Mouse (Mus musculus) urinary bladder, postnatal 14 days (tissue): ENCODE results near the gene Hoxa13.

Experiments
- DNase-seq: peaks from one replicate; pipeline ENCODE4 v3.0.0; 2021; ENCODE audit warnings: low spot score

Gene Hoxa13

DNA sequence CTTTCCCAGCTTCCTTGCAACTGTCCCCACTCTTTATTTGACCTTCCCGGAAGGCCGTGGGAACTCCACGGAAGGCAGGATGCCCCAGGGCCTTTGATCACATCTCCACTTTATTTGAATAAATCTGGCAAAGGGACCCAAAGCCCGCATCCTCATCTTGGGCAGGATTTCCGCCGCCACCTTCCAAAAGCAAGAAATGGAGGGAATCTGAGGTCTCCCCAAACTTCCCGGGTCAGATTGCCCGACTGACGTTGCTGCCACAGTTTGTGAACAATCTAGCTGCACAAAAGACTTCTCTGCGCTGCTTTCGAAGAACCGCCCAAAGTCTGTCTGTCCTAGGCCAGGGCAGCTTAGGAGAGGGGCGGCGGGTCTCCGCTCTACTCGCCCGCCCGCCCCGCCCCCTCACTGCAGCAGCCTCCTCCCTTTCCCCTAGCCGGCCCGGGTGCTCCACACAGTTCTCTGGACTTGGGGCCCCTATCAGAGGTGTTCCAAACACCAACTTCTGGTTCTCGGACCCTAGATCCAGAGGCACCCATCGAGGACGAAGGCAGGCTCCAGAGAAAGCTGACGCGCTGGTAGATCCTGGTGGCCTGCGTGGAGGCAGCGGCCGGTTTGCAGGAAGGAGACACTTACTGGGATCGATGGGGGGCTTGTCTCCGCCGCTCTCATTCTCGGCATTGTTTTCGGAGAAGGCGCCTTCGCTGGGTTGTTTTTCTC, 35.6 kb downstream of the Hoxa13 start:
- no peak for DNase-seq

GRCm38 (mm10) chr6:52223939-52224760, 36.5 kb downstream of the Hoxa13 start:
- DNase-seq = no peak

- DNase-seq = no peak
These were observed 38.0 kb downstream of the Hoxa13 start for GRCm38 (mm10) chr6:52222729-52223128.

DNA sequence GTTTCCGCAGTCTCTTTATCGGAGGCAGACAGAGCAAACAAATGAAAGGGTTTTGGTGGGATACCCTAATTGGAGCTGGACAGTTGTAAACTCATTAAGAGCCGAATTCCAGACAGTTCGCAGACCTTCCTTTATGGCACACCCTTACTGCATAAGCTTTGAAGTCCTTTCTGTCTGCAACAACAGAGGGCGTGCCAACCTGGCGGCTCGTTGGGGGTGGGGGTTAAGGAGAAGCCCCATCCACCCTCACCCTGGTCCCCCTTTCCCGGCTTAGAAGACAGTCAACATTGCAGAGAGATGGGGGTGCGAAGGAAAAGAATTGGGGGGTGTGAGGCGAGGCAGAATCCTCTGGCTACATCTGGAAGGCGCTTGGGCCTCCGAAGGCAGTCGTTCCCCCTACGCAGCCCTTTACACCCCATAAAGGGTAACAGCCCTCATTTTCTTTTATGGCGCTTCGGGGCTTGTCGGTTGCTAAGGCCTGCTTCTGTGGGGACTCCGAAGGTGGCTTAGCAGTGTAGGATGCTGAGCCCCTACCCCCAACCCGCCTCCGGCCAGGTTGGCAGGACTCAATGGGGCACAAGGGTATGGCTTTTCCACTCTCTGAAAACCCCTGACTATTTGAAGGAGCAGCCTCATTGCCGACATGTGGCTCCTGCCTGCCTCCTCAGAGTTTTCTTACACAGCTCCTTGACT, 38.5 kb downstream of the Hoxa13 start:
- DNase-seq = peak; percentile 62

DNA sequence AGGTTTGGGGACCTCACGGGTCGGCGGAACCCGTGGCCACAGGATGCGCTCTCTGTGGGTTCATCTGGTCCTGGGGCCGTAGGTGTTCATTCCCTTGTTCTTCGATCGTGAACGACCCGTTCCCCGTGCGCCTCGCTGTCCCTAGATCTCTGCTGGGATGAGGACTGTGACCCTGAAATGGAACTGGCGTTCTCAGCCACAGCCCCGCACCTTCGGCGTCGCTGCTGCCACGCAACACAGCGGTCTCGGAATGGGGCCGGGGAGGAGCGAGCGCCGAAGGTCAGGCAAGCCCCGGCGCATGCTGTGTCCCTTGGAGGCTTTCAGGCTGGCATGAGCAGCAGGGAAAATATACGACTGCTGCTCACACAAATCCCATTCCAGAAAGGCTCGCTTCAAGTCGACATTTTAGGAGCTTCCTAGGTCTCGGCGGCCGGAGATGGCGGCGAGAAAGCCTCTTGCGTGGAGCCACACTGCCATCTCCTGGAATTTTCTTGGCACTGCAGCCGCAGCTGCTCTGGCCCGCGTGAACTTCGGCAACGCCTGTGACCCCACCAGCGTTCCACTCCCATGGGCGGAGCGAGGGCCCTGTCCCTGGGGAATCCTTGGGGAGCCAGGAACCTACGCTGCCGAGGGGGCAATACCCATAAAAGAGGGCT, 39.2 kb downstream of the Hoxa13 start, which contains the start of gene Hoxa7:
TSS of gene Hoxa7 (minus strand) at position 518 of the 656 bp plus-strand sequence.
- DNase-seq = peak; percentile 94

DNA sequence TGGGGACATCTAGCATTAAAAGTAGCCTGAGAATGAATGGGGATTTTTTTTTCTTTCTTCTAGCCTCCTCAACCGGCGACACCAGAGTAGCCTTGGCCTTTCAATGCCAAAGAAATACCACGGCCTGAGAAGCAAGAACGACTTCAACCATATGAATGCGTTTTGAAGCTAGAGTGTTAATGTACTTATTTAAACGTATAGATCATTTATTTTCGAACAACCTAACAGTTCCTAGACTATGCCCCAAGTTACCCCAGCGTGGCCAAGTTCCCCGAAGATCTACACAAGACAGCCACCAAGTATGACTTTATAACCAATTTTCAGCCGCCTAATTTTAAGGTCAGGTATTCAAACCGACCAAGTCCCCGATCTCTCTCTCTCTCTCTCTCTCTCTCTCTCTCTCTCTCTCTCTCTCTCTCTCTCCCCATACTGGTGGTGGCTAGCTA, 39.8 kb downstream of the Hoxa13 start:
- no peak for DNase-seq

- peak; percentile 33 for DNase-seq
These were observed 40.4 kb downstream of the Hoxa13 start for GRCm38 (mm10) chr6:52220003-52220864.

GRCm38 (mm10) chr6:52219234-52219942, 41.3 kb downstream of the Hoxa13 start:
- no peak for DNase-seq

- DNase-seq = no peak
These were observed 42.0 kb downstream of the Hoxa13 start for GRCm38 (mm10) chr6:52218643-52219215.

DNA sequence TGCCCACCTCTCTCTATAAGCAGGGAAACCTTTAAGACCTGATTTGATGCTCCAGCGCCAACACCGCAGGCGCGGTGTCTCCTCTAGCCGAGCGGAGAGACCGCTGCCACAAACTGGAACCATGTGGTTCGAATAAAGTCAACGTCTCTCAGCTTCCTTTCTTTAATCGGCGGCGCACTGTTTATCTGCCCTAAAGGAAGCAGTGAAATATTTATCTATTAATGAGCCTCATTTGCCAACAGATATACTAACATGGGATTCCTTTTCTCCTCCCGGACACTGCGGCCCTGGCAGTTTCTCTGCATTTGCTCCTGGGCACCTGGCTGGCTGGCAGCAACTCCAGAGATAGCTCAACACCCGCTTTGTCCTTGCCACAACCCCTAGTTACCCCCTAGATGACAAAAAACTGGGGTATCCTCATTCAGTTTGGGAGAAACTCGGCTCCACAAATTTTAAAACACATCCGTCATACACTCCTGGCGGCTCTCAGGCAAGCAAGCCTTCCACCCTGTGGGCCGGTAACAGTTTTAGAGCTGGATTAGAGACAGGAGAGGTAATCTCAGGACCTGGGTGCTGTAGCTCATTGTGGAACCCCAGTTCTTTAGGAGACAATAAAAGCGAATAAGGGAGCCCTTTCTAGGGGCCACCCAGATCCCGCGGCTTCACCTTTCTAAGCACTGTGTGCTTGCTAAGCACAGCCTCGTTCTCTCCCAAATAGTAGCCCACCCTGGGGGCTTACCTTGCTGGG, 42.6 kb downstream of the Hoxa13 start:
- peak; percentile 8 for DNase-seq

DNA sequence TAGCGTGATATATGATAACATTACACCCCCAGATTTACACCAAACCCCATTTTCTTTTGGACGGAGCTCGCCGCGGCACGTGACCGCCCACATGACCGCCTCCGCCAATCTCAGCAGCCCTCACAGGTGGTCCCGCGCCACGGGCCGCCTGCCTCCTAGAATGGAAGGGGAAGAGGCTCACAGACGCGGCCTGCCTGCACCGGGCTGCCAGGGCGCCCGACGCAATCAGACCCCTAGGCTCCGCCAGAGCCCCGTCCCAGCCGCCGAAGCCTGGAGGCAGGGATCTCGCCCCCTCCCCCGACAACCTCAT, 43.3 kb downstream of the Hoxa13 start:
- peak; percentile 90 for DNase-seq

GRCm38 (mm10) chr6:52216691-52217458, 43.8 kb downstream of the Hoxa13 start:
- DNase-seq = peak; percentile 47

GRCm38 (mm10) chr6:52215771-52216535, 44.7 kb downstream of the Hoxa13 start:
- no peak for DNase-seq

DNA sequence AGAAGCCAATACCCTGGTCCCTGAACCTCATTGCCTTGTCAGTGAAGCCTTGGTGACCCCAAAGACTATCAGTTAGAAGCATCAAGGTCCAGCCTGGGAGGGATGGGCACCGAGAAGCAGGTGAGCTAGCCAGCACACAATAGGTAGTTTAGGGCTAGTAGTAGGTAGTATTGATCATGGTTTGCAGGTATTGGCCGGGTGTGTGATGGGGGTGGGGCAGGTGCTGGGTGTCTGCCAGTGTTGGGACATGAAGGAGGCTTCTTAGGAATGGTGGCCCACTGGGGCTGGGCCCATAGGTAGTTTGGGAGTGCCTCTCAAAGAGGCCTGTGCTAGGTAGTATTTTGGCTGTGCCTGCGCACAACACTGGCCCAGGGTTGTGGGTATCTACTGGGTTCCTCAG, 45.6 kb downstream of the Hoxa13 start:
- no peak for DNase-seq

GRCm38 (mm10) chr6:52214271-52214670, 46.4 kb downstream of the Hoxa13 start:
- DNase-seq = no peak

DNA sequence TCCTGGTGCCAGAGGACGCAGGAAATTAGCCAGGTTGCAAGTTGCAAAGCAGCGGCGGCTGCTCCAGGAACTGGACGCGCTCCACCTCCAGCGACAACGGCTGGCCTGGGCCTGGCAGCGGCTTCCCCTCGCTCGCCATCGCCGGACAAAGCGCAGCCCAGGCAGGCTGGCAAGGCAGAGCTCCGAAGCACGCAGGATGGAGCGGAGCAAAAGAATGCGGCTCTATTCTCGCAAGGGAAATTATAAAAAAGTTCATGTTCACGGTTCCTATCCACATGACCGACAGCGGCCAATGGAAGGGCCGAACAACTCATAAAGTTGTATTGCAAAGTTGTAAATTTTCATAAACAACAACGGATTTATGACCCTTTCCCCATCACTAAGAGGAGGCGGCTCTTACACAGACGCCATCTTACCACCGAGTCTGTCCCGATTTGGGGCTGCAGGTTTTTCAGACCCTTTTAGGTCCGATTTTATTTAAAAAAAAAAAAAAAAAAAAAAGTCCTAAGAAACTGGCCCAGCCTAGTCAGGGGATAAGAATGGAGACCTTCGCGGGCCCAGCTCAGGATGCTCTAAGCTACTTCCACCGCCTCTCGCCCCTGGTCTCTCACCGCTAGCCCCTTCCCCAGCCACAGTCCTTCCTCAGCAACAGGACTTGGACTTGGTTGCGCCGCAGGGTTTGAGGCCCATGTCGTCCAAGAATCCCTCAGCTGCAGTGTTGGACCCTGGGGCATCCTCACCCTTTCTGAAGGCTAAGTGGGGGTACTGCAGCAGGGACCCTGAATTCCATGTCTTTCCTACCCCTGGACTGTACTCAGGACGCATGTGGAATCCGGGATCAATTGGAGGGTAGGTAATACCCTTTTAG, 47.3 kb downstream of the Hoxa13 start, which contains the start of the genes Hoxa3 and Gm28308:
TSS of gene Hoxa3 (minus strand) at position 218 of the 868 bp plus-strand sequence.
TSS of gene Gm28308 (minus strand) at position 221 of the 868 bp plus-strand sequence.
- peak; percentile 73 for DNase-seq
